Mouse (Mus musculus) heart, embryonic 10.5 days (tissue): Measurements from ENCODE around the gene Gm42517. TPM values are rescaled to one million over a fixed set of nuclear protein-coding genes. Genes with fewer than 3 reads are reported as not detected.

Source experiments
- DNase-seq: peaks from one replicate; pipeline ENCODE4 v3.0.0-alpha.2; 2017; ENCODE audit warnings: low spot score
- H3K27ac ChIP-seq: fragments of 300-500 bp; sonication (generic); 2 replicates; pipeline ENCODE4 v1.5.1; 2016; ENCODE audit warnings: mild to moderate bottlenecking
- H3K27me3 ChIP-seq: fragments of 300-500 bp; sonication (generic); 2 replicates; pipeline ENCODE4 v1.6.1; 2016; ENCODE audit warnings: mild to moderate bottlenecking; ENCODE audit not compliant: poor library complexity, insufficient read depth, severe bottlenecking
- H3K36me3 ChIP-seq: fragments of 300-500 bp; sonication (generic); 2 replicates; pipeline ENCODE4 v1.6.1; 2016; ENCODE audit warnings: mild to moderate bottlenecking, moderate library complexity
- H3K4me1 ChIP-seq: fragments of 300-500 bp; sonication (generic); 2 replicates; pipeline ENCODE4 v1.6.1; 2016; ENCODE audit warnings: mild to moderate bottlenecking
- H3K4me3 ChIP-seq: fragments of 300-500 bp; sonication (generic); 2 replicates; pipeline ENCODE4 v1.5.1; 2016; ENCODE audit warnings: mild to moderate bottlenecking, moderate library complexity
- H3K9me3 ChIP-seq: fragments of 300-500 bp; sonication (generic); 2 replicates; pipeline ENCODE4 v1.6.1; 2016; ENCODE audit warnings: mild to moderate bottlenecking, moderate library complexity
- WGBS: fragments of 180-500 bp; shearing (Covaris S2); methylation state at CpG from one replicate; pipeline ENCODE4 v1.1.7; 2016; 5-methylcytosine and 5-hydroxymethylcytosine counted together
- polyA plus RNA-seq: library from polyadenylated mRNA; unstranded; fragments of >200 nt; fragmentation: Nextera tagmentation; extraction: Ambion mirVana; gene quantifications from 2 replicates; pipeline ENCODE4 v1.2.1, GENCODE M21; 2016

The Gm42517 gene
- polyA plus RNA-seq, 1 experiment from 2014 or later = 0.06 TPM

GRCm38 (mm10) chr5:108343680-108344170 lies 24.0 kb downstream of the Gm42517 start:
- peaks cover 36% of the 10 kb centered on the region for H3K36me3 ChIP-seq
- WGBS = 89% methylated on average over 4 of the region's 4 CpGs

GRCm38 (mm10) chr5:108338049-108338448 lies 29.7 kb downstream of the Gm42517 start:
- DNase-seq = no peak
- WGBS = 75% methylated on average over 3 of the region's 3 CpGs
- Histone ChIP-seq H3K36me3 (peaks cover 39% of the 10 kb centered on the region), H3K4me3 (no peak overlapping the region), H3K27me3 (no peaks in the 10 kb centered on the region), H3K4me1 (no peaks in the 10 kb centered on the region), H3K27ac (no peak overlapping the region), H3K9me3 (no peaks in the 10 kb centered on the region)

More at GRCm38 (mm10) chr5:108343680-108344170, 24.0 kb downstream of the Gm42517 start:
- no peak overlapping the region for H3K4me3 ChIP-seq
- no peak for DNase-seq
- no peak overlapping the region for H3K27ac ChIP-seq
- no peaks in the 10 kb centered on the region for H3K27me3 ChIP-seq
- H3K9me3 ChIP-seq = no peaks in the 10 kb centered on the region
- no peaks in the 10 kb centered on the region for H3K4me1 ChIP-seq

DNA sequence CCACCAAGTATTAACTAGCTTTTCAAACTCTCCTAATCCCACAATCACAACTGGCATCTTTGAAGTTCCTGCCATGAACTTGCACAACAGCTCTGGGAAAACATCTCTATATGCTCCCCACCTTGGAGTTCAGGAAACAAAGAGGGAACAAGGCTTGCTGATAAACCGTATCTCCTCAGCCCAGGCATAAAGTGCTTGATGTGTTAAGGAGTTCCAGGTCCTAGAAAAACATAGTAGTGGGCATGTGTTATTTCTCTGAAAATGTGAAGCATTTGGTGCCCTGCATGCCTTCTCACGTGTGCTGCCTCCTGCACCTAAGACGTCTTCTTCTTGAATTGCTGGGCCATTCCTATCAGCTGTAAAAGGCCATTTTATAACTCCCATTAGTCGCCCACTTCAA lies 30.3 kb downstream of the Gm42517 start:
- Histone ChIP-seq H3K4me1 (no peaks in the 10 kb centered on the region), H3K9me3 (no peaks in the 10 kb centered on the region), H3K4me3 (no peak overlapping the region), H3K27ac (no peak overlapping the region), H3K36me3 (peaks cover 45% of the 10 kb centered on the region), H3K27me3 (no peaks in the 10 kb centered on the region)
- WGBS = 58% methylated on average over 4 of the region's 4 CpGs
- no peak for DNase-seq

DNA sequence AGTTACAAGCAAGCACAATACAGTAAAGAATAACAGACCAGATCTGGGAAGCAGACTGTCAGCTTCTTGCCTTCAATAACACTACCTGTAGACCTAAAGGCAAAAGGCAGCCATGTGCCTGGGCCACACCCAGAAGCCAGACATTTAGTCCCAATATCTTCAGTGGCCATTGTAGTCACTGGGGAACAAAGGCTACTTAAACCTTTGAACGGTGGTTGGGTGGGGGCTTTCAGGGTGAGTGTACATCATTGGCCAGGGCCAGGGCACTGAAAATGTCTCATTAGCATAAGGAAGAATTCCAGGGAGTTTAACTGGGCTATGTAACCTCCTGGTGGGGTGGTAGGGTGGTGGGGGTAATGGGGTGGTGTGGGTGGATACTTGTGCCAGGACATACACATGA lies 36.7 kb downstream of the Gm42517 start:
- DNase-seq = no peak
- Histone ChIP-seq H3K4me1 (no peaks in the 10 kb centered on the region), H3K27me3 (no peaks in the 10 kb centered on the region), H3K9me3 (no peaks in the 10 kb centered on the region), H3K4me3 (no peak overlapping the region), H3K27ac (no peak overlapping the region), H3K36me3 (peaks cover 58% of the 10 kb centered on the region)
- 85% methylated on average over 1 of the region's 1 CpGs for WGBS

Other genes with a start within 250 kb of the Gm42517 start
- 28.7 and 33.8 TPM in 2 replicates for gene Tmed5, start 235.3 kb downstream of the Gm42517 start, polyA plus RNA-seq
- 5.1 and 9.8 TPM in 2 replicates for gene Ccdc18, start 235.0 kb downstream of the Gm42517 start, polyA plus RNA-seq
- 29.3 and 32.9 TPM in 2 replicates for gene Dr1, start 99.0 kb downstream of the Gm42517 start, polyA plus RNA-seq
- 6.9 and 7.9 TPM in 2 replicates for gene Pigg, start 55.3 kb downstream of the Gm42517 start, polyA plus RNA-seq
- gene Pde6b, start 20.5 kb upstream of the Gm42517 start, polyA plus RNA-seq = 0.40 TPM in 1 of 2 replicates, not detected in the other
- 521 and 675 TPM in 2 replicates for gene Atp5k, start 66.5 kb upstream of the Gm42517 start, polyA plus RNA-seq
- gene Mfsd7a, start 81.0 kb upstream of the Gm42517 start, polyA plus RNA-seq = 0.09 and 0.34 TPM in 2 replicates
- gene Pcgf3, start 93.3 kb upstream of the Gm42517 start, polyA plus RNA-seq = 19.9 and 21.3 TPM in 2 replicates
- 0.64 and 0.70 TPM in 2 replicates for gene Cplx1, start 182.1 kb upstream of the Gm42517 start, polyA plus RNA-seq